Mouse (Mus musculus) midbrain, embryonic 12.5 days (tissue): Measurements from ENCODE around the gene Serpina6. TPM values are rescaled to one million over a fixed set of nuclear protein-coding genes. Genes with fewer than 3 reads are reported as not detected.

Source experiments
- ATAC-seq: fragments of 200-750 bp; cut with Nextera tagmentation; 2 replicates; pipeline ENCODE4 v1.8.0; 2017; ENCODE audit warnings: low read depth, moderate TSS enrichment, moderate library complexity; ENCODE audit not compliant: low FRiP score
- H3K27ac ChIP-seq: fragments of 300-500 bp; sonication (generic); replicated peaks from 2 replicates; pipeline ENCODE4 v1.5.1; 2016; ENCODE audit warnings: mild to moderate bottlenecking
- H3K27me3 ChIP-seq: fragments of 300-500 bp; sonication (generic); 2 replicates; pipeline ENCODE4 v1.6.1; 2016; ENCODE audit warnings: mild to moderate bottlenecking
- H3K36me3 ChIP-seq: fragments of 300-500 bp; sonication (generic); 2 replicates; pipeline ENCODE4 v1.6.1; 2016
- H3K4me1 ChIP-seq: fragments of 300-500 bp; sonication (generic); 2 replicates; pipeline ENCODE4 v1.6.1; 2016
- H3K4me2 ChIP-seq: fragments of 300-500 bp; sonication (generic); replicated peaks from 2 replicates; pipeline ENCODE4 v1.6.1; 2016; ENCODE audit warnings: mild to moderate bottlenecking, moderate library complexity
- H3K4me3 ChIP-seq: fragments of 300-500 bp; sonication (generic); 2 replicates; pipeline ENCODE4 v1.5.1; 2016; ENCODE audit warnings: mild to moderate bottlenecking
- H3K9ac ChIP-seq: fragments of 300-500 bp; sonication (generic); replicated peaks from 2 replicates; pipeline ENCODE4 v1.6.1; 2016; ENCODE audit warnings: mild to moderate bottlenecking, moderate library complexity
- H3K9me3 ChIP-seq: fragments of 300-500 bp; sonication (generic); 2 replicates; pipeline ENCODE4 v1.6.1; 2016; ENCODE audit warnings: mild to moderate bottlenecking
- WGBS: fragments of 180-500 bp; shearing (Covaris S2); methylation state at CpG from one replicate; pipeline ENCODE4 v1.1.7; 2016; 5-methylcytosine and 5-hydroxymethylcytosine counted together
- polyA plus RNA-seq: library from polyadenylated mRNA; unstranded; fragments of >200 nt; fragmentation: Nextera tagmentation; extraction: Ambion mirVana; gene quantifications from 2 replicates; pipeline ENCODE4 v1.2.1, GENCODE M21; 2016

The Serpina6 gene
- polyA plus RNA-seq, 1 experiment from 2014 or later, result not detected

- no peak overlapping the region for H3K27ac ChIP-seq
- ATAC-seq, result no peak
- no peaks in the 10 kb centered on the region for H3K9me3 ChIP-seq
- no peaks in the 10 kb centered on the region for H3K27me3 ChIP-seq
- no peak overlapping the region for H3K4me3 ChIP-seq
- WGBS, result 97% methylated on average over 2 of the region's 2 CpGs
- H3K9ac ChIP-seq, result no peak overlapping the region
- no peak overlapping the region for H3K4me2 ChIP-seq
- H3K36me3 ChIP-seq, result no peaks in the 10 kb centered on the region
- H3K4me1 ChIP-seq, result no peaks in the 10 kb centered on the region
Measured at GRCm38 (mm10) chr12:103653836-103654235, 3.2 kb downstream of the Serpina6 start.

- ATAC-seq, result no peak
- H3K27me3 ChIP-seq, result no peaks in the 10 kb centered on the region
- no peaks in the 10 kb centered on the region for H3K4me1 ChIP-seq
- 83% methylated on average over 2 of the region's 2 CpGs for WGBS
- H3K4me3 ChIP-seq, result no peak overlapping the region
- H3K36me3 ChIP-seq, result no peaks in the 10 kb centered on the region
- H3K27ac ChIP-seq, result no peak overlapping the region
- H3K9me3 ChIP-seq, result no peaks in the 10 kb centered on the region
- H3K4me2 ChIP-seq, result no peak overlapping the region
- no peak overlapping the region for H3K9ac ChIP-seq
Measured at GRCm38 (mm10) chr12:103646314-103646713, 10.7 kb downstream of the Serpina6 start.

GRCm38 (mm10) chr12:103644601-103645000 lies 12.4 kb downstream of the Serpina6 start:
- H3K9me3 ChIP-seq, result no peaks in the 10 kb centered on the region
- WGBS, result 42% methylated on average over 5 of the region's 5 CpGs
- no peaks in the 10 kb centered on the region for H3K4me1 ChIP-seq
- H3K9ac ChIP-seq, result no peak overlapping the region
- H3K4me2 ChIP-seq, result no peak overlapping the region
- no peaks in the 10 kb centered on the region for H3K36me3 ChIP-seq
- ATAC-seq, result no peak
- no peak overlapping the region for H3K27ac ChIP-seq
- H3K27me3 ChIP-seq, result no peaks in the 10 kb centered on the region
- no peak overlapping the region for H3K4me3 ChIP-seq

- Histone ChIP-seq H3K9ac (no peak overlapping the region), H3K4me1 (no peaks in the 10 kb centered on the region), H3K27ac (no peak overlapping the region), H3K4me3 (no peak overlapping the region), H3K27me3 (no peaks in the 10 kb centered on the region), H3K4me2 (no peak overlapping the region), H3K9me3 (no peaks in the 10 kb centered on the region), H3K36me3 (no peaks in the 10 kb centered on the region)
- no peak for ATAC-seq
- 86% methylated on average over 3 of the region's 3 CpGs for WGBS
Measured at GRCm38 (mm10) chr12:103643818-103644217, 13.2 kb downstream of the Serpina6 start.

- no peaks in the 10 kb centered on the region for H3K9me3 ChIP-seq
- no peaks in the 10 kb centered on the region for H3K4me1 ChIP-seq
- WGBS, result 1% methylated on average over 2 of the region's 2 CpGs
- ATAC-seq, result peak; percentile 62; the same call in 1 of the 2 replicates
- no peaks in the 10 kb centered on the region for H3K36me3 ChIP-seq
- H3K4me3 ChIP-seq, result no peak overlapping the region
- H3K27ac ChIP-seq, result no peak overlapping the region
- H3K27me3 ChIP-seq, result no peaks in the 10 kb centered on the region
- H3K4me2 ChIP-seq, result no peak overlapping the region
- no peak overlapping the region for H3K9ac ChIP-seq
Measured at GRCm38 (mm10) chr12:103643336-103643735, 13.7 kb downstream of the Serpina6 start.

GRCm38 (mm10) chr12:103635846-103636245 lies 21.2 kb downstream of the Serpina6 start:
- Histone ChIP-seq H3K9me3 (no peaks in the 10 kb centered on the region), H3K27ac (no peak overlapping the region), H3K4me2 (no peak overlapping the region), H3K4me1 (no peaks in the 10 kb centered on the region), H3K36me3 (no peaks in the 10 kb centered on the region), H3K4me3 (no peak overlapping the region), H3K9ac (no peak overlapping the region), H3K27me3 (no peaks in the 10 kb centered on the region)
- no peak for ATAC-seq
- 87% methylated on average over 2 of the region's 2 CpGs for WGBS

GRCm38 (mm10) chr12:103634430-103634829 lies 22.6 kb downstream of the Serpina6 start:
- Histone ChIP-seq H3K4me2 (no peak overlapping the region), H3K36me3 (no peaks in the 10 kb centered on the region), H3K27me3 (no peaks in the 10 kb centered on the region), H3K9me3 (no peaks in the 10 kb centered on the region), H3K9ac (no peak overlapping the region), H3K27ac (no peak overlapping the region), H3K4me3 (no peak overlapping the region), H3K4me1 (no peaks in the 10 kb centered on the region)
- no peak for ATAC-seq
- 84% methylated on average over 2 of the region's 2 CpGs for WGBS

GRCm38 (mm10) chr12:103631203-103631612 lies 25.8 kb downstream of the Serpina6 start, which contains the start of gene Serpina10:
Serpina10 (minus strand) TSS chr12:103631444.
- Histone ChIP-seq H3K27me3 (no peaks in the 10 kb centered on the region), H3K4me1 (no peaks in the 10 kb centered on the region), H3K27ac (no peak within 1 kb of the TSS), H3K4me3 (no peak within 1 kb of the TSS), H3K9me3 (no peaks in the 10 kb centered on the region), H3K36me3 (no peaks in the 10 kb centered on the region), H3K9ac (no peak within 1 kb of the TSS), H3K4me2 (no peak within 1 kb of the TSS)
- ATAC-seq, result no peak
- 73% methylated on average over 3 of the region's 3 CpGs for WGBS

GRCm38 (mm10) chr12:103616860-103617261 lies 40.2 kb downstream of the Serpina6 start:
- Histone ChIP-seq H3K9ac (no peak overlapping the region), H3K4me3 (no peak overlapping the region), H3K4me1 (no peaks in the 10 kb centered on the region), H3K9me3 (no peaks in the 10 kb centered on the region), H3K27me3 (no peaks in the 10 kb centered on the region), H3K36me3 (no peaks in the 10 kb centered on the region), H3K27ac (no peak overlapping the region), H3K4me2 (no peak overlapping the region)
- 92% methylated on average over 10 of the region's 10 CpGs for WGBS
- no peak for ATAC-seq

- no peak overlapping the region for H3K4me2 ChIP-seq
- WGBS, result 88% methylated on average over 4 of the region's 4 CpGs
- ATAC-seq, result no peak
Measured at GRCm38 (mm10) chr12:103615734-103616133, 41.3 kb downstream of the Serpina6 start.

GRCm38 (mm10) chr12:103615141-103615540 lies 41.9 kb downstream of the Serpina6 start:
- no peak overlapping the region for H3K4me3 ChIP-seq
- WGBS, result 90% methylated on average over 1 of the region's 1 CpGs
- H3K9ac ChIP-seq, result no peak overlapping the region
- no peaks in the 10 kb centered on the region for H3K36me3 ChIP-seq
- no peaks in the 10 kb centered on the region for H3K9me3 ChIP-seq
- H3K27me3 ChIP-seq, result no peaks in the 10 kb centered on the region
- no peak overlapping the region for H3K4me2 ChIP-seq
- no peak for ATAC-seq
- no peaks in the 10 kb centered on the region for H3K4me1 ChIP-seq
- no peak overlapping the region for H3K27ac ChIP-seq

More at GRCm38 (mm10) chr12:103615734-103616133, 41.3 kb downstream of the Serpina6 start:
- Histone ChIP-seq H3K9me3 (no peaks in the 10 kb centered on the region), H3K4me1 (no peaks in the 10 kb centered on the region), H3K36me3 (no peaks in the 10 kb centered on the region), H3K27ac (no peak overlapping the region), H3K9ac (no peak overlapping the region), H3K27me3 (no peaks in the 10 kb centered on the region), H3K4me3 (no peak overlapping the region)

- no peak overlapping the region for H3K27ac ChIP-seq
- H3K4me2 ChIP-seq, result no peak overlapping the region
- WGBS, result 72% methylated on average over 3 of the region's 3 CpGs
- no peak overlapping the region for H3K9ac ChIP-seq
- no peaks in the 10 kb centered on the region for H3K36me3 ChIP-seq
- H3K4me1 ChIP-seq, result 0 out of 2 replicates have a peak, but pooled peaks cover 3% of the 10 kb centered on the region
- H3K9me3 ChIP-seq, result no peaks in the 10 kb centered on the region
- no peaks in the 10 kb centered on the region for H3K27me3 ChIP-seq
- ATAC-seq, result no peak
- no peak overlapping the region for H3K4me3 ChIP-seq
Measured at GRCm38 (mm10) chr12:103601839-103602238, 55.2 kb downstream of the Serpina6 start.

- 16% methylated on average over 3 of the region's 3 CpGs for WGBS
- Histone ChIP-seq H3K9me3 (no peaks in the 10 kb centered on the region), H3K4me2 (no peak overlapping the region), H3K27me3 (no peaks in the 10 kb centered on the region), H3K27ac (no peak overlapping the region), H3K36me3 (no peaks in the 10 kb centered on the region), H3K4me3 (no peak overlapping the region), H3K9ac (no peak overlapping the region), H3K4me1 (0 out of 2 replicates have a peak, but pooled peaks cover 3% of the 10 kb centered on the region)
- ATAC-seq, result no peak
Measured at GRCm38 (mm10) chr12:103600364-103600763, 56.6 kb downstream of the Serpina6 start.
